Mouse (Mus musculus): ENCODE measurements at regions not wholly inside any gene's neighbourhood (a gene's known extent, or its start where the extent isn't known, plus 50 kb on each side); places are given as distances from the start of the nearest gene placed in this dataset.
A peak's percentile ranks its signal among the peaks of the same experiment; 100 is the strongest.

- no peak for DNase-seq
These were observed 52.0 kb upstream of the 4930432M17Rik start for GRCm38 (mm10) chr3:121618561-121618960.

GRCm38 (mm10) chr3:121618161-121618560, 52.4 kb upstream of the 4930432M17Rik start:
- no peak for DNase-seq

GRCm38 (mm10) chr3:121617351-121617750, 53.2 kb upstream of the 4930432M17Rik start:
- DNase-seq: peak; percentile 24

- no peak for DNase-seq
These were observed 54.5 kb upstream of the 4930432M17Rik start for GRCm38 (mm10) chr3:121616075-121616474.

- DNase-seq: no peak
These were observed 55.8 kb upstream of the 4930432M17Rik start for GRCm38 (mm10) chr3:121614741-121615140.

DNA sequence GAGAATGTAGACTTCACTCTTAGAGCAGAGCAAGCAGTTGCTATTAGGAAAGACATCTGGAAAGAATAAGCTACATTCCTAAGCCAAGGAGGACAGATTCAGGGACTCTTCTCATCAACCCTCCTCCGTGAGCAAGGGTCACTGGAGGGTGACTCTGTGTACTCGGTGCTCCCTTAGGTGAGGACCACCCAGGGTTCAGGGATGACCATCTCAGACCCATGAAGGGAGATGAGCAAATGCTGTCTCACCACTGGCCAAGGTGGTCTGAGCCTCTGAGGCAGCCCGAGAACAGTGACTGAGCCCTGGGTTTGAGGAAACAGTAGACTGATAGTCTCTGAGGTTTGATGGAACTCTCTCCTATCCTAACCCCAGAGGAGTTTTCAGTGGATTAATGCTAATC, 57.3 kb upstream of the 4930432M17Rik start:
- no peak for DNase-seq

GRCm38 (mm10) chr3:121609845-121610244, 60.7 kb upstream of the 4930432M17Rik start:
- DNase-seq: peak; percentile 24

DNA sequence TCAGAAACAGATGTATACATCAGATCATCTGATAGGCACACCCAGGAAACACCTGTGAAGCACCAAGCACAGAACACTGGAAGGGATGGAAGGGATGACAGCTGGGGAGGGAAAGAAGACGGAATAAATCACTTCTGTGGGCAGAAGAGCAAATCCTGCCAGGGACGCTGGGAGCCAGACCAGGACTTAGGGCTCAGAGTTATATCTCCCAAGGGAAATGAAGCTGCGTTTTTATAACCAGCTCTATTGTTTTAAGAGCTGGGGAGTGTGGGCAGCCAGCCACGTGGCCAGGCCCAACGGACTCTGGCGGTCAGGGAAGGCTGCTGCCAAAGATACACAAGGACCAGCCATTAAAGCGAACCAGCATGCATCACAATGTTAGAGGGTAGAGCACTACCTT, 61.5 kb upstream of the 4930432M17Rik start:
- peak; percentile 36 for DNase-seq

GRCm38 (mm10) chr3:121604737-121605136, 65.8 kb upstream of the 4930432M17Rik start:
- DNase-seq: peak; percentile 80

DNA sequence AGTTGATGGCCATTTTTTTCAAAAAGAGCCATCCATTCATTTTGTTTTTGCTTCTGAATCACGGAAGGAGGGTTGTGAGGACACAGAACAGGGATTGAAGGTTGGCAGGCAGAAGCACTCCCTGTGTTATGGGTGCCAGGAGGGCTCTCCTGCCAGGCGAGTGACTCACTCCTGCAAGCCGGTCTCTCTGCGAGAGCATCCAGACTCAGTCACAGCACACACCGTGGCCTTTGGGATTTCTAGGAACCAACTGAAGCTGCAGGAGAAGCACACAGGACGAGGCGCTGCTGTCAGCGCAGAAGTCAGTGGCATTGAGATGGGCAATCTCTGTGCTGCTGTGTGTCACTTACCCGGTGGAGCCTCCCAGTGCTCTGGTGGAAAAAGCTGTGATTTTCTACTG, 66.5 kb upstream of the 4930432M17Rik start:
- peak; percentile 24 for DNase-seq

DNA sequence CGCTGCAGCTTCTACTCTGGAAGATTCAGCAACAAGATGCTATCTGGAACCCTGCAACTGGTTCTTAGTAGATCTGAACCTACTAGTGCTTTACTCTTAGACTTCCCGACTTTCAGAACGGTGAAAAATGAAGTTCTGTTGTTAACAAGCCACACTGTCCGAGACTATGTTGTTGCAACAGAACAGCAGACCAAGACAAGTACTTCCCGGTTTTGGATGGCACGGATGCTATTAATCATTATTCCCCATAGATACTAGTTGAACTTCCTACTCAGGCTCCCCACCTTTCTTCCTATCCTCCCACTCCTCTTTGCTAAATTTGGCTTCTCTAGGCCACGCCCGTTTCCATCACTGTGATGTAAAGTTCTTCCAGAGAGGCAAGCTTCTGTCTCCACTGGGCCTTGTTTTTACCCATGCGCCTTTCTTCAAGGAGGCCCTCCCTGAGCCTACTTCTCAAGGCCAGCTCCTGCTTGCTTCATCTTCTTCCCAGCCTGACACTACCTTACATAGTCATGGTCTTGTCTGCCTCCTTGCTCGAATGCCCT, 67.7 kb upstream of the 4930432M17Rik start:
- DNase-seq: no peak

GRCm38 (mm10) chr3:121602082-121602561, 68.4 kb upstream of the 4930432M17Rik start:
- DNase-seq: peak; percentile 72

- DNase-seq: no peak
These were observed 68.6 kb upstream of the Slc44a3 start for GRCm38 (mm10) chr3:121600841-121601240.

- DNase-seq: no peak
These were observed 68.2 kb upstream of the Slc44a3 start for GRCm38 (mm10) chr3:121600388-121600787.

GRCm38 (mm10) chr3:121597988-121598387, 65.8 kb upstream of the Slc44a3 start:
- DNase-seq: no peak

DNA sequence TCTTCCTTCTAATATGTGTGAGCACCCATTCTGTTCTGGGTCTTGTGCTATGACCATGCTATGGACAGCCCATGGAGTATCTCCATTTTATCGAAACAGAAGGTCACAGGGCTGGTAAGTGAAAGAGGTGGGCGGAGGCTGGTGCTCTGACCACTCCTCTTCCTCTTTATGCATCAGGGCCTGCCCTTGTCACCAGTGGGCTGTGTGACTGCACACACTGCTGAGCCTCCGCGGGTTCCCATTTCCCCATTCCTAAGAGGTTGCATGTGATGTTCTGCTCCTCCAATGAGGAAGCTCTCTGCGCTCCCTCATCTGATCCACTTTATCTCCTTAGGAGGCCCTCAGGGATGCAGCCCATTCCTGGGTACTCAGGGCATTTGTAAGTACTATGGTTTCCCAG, 65.0 kb upstream of the Slc44a3 start:
- no peak for DNase-seq

GRCm38 (mm10) chr3:121594580-121594979, 62.4 kb upstream of the Slc44a3 start:
- no peak for DNase-seq

DNA sequence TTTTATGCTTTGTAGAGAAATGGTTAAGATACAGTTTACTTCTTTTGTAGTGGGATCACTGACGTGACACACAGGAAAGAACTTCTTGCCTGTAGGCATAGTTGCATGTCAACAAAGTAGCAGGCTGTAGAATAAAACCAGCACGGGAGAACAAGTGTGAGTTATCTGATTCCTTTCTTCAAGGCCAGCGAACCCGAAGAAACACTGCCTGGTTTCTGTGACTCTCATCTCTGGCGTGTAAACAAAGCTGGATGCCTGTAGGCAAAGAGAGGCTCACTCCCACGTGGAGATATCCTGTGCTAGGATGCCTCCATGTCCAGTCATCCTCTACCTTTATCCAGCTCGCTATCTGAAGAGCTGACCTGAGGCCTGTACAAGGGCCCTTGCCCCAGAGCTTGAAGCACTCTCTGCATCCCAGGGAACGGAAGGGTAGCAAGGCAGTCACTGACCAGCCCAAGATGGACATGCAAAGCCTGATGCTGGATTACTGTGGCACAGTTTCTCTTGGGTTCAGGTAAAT, 61.5 kb upstream of the Slc44a3 start:
- no peak for DNase-seq

DNA sequence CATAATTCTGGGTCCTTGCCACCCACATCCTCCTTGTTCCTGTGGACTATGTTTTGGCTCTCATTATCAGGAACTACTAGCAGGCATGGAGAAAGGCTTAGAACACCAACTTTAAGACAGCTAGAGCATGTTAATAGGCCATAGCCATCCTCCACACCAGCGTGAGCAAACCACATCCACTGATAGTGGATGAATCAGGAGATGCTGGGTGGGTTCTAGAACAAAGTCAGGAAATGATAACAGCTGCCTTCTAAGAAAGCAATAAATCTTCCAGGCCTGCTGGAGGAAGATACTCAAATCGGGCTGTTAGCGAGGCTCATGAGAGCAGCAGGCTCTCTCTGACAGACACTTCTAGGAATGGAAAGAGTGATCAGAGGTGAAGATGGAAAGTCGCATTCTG, 60.9 kb upstream of the Slc44a3 start:
- DNase-seq: no peak

DNA sequence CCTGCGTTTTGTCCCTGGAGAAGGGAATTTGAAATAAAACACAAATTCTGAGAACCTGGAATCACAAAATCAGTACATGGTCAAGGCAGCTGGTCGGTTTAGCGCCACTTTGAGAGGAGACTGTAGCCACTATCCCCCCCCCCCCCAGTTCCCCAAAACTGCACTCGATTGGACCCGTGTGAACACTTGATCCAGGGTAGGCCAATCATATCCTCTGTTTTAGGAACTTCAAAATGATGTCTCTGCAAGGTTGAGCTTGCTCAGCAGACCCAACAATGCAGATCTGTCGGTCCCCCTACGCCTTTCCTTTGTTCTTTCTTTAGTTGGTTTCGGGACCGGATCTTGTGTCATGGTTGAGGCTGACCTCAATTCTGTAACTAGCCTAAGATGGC, 57.3 kb upstream of the Slc44a3 start:
- DNase-seq: no peak

DNA sequence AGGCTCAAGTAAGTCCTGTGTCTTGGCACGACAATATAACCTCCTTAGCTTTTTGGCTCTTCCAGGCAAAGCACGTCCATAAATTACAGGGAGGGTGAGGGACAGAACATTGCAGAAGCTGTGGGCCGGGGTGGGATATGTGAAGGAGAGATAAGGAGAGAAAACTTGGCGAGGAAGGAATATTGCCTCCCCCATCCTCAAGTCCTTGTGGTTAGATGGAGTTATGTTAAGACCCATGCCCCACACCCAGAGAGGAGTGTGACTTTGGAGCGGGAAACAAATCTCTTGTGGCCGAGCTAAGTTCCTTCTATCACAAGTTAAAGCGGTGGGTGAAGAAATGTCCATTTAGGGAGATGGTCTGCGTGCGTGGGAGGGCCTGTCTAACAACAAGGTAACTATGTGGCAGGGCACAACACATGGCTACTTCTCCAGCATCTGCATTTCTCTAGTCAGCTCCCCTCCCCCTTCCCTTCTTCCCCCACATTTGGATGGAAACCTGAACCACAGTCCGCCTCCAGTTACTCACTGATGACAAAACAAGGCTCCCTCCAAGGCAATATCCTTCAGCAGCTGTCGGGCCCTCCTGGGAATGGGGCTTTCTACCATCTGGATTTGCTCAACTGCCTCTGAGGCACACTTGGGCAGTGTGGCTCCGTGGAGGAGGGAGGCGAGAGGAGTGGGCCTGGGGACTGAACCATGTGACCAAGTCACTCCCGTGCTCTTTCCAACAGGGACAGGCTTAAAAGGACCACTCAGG, 56.7 kb upstream of the Slc44a3 start:
- DNase-seq: peak; percentile 78

DNA sequence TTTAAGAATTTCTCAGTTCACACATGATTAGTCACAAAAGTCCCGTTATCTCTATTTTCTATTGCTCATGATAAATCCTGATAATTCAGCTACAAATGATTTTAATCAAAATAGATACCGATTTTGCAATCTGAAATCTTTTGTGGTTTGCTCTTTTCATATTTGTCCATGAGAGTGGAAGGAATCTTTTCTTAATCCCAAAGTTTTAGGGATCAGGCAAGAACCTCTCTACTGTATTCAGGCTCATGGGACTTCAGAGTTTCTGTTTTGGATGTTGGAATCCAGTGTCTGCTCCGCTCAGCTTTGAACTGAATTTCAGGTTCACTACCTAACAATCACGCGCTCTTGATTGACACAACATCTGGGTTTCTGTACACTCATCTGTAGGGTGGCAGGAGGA, 53.1 kb upstream of the Slc44a3 start:
- no peak for DNase-seq

DNA sequence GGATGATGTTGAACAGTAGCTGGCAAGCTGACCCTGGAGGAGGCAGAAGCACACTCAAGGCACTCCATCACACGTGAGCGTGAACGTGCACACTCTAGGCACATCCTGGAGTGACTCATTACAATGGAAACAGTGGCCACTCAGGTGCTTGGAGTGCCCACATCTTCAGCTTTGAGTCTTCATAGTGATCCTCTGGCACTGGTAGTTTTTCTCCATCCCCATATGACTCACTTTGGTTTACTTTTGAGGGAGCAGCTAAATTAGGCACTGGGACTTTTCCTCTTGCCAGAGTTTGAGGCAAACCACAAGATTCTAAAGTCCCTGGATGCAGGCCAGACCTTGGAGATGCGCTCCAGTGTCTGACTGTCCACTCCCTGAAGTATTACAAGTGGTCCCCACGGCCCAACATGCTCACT, 52.5 kb upstream of the Slc44a3 start:
- DNase-seq: peak; percentile 79

GRCm38 (mm10) chr3:121584317-121584716, 52.1 kb upstream of the Slc44a3 start:
- no peak for DNase-seq
